Mouse (Mus musculus) bone marrow macrophage, adult 2 months (primary cell): ENCODE results near the gene Pomt2. TPM values are rescaled to one million over a fixed set of nuclear protein-coding genes. Genes with fewer than 3 reads are reported as not detected.

Source experiments
- H3K27ac ChIP-seq: 2 replicates; pipeline ENCODE4 v1.5.1; 2012; ENCODE audit warnings: low read depth, low read length; ENCODE audit not compliant: insufficient read depth
- H3K4me1 ChIP-seq: 2 replicates; pipeline ENCODE4 v1.6.1; 2012; ENCODE audit warnings: low read length; ENCODE audit not compliant: control insufficient read depth, insufficient read depth
- H3K4me3 ChIP-seq: 2 replicates; pipeline ENCODE4 v1.5.1; 2012; ENCODE audit warnings: mild to moderate bottlenecking, low read length, moderate library complexity; ENCODE audit not compliant: insufficient read depth
- CTCF ChIP-seq: IDR thresholded peaks from 2 replicates; pipeline ENCODE4 v1.5.1; 2012; ENCODE audit warnings: low read depth, mild to moderate bottlenecking, low read length, moderate library complexity
- POLR2A ChIP-seq: IDR thresholded peaks from 2 replicates; pipeline ENCODE4 v1.6.1; 2012; ENCODE audit warnings: mild to moderate bottlenecking, low read depth, low read length, borderline replicate concordance
- polyA plus RNA-seq: library from polyadenylated mRNA; stranded (reverse); fragments of >200 nt; gene quantifications from 2 replicates; pipeline ENCODE4 v1.2.4, GENCODE M21; 2012; ENCODE audit not compliant: missing spikeins, insufficient read depth, insufficient read length

Gene Pomt2
- polyA plus RNA-seq, 1 experiment, result 6.0 TPM

GRCm38 (mm10) chr12:87091916-87092315, 55.9 kb downstream of the Pomt2 start:
- no peaks in the 10 kb centered on the region for H3K4me1 ChIP-seq
- no peak for TF ChIP-seq CTCF
- TF ChIP-seq POLR2A, result no peak
- H3K27ac ChIP-seq, result no peak overlapping the region
- no peak overlapping the region for H3K4me3 ChIP-seq

DNA sequence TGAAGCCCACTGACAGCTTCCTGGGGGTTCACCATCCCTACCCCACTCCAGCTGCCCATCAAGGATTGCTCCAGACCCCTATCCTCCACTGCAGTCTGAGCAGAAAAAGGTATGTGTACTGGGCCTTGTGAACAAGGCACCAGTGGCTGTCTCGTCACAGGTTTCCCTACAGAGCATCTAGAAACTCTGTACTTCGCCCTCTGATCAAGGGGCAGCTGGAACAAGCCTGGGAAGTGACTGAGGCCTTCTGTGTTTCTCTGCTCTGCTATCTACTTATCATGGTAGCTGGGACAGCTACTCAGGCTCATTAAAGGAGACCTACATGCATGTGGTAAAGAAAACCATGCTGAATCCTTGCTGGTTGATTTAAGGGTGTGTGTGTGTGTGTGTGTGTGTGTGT, 58.1 kb downstream of the Pomt2 start:
- Histone ChIP-seq H3K4me3 (no peak overlapping the region), H3K27ac (no peak overlapping the region), H3K4me1 (no peaks in the 10 kb centered on the region)
- TF ChIP-seq POLR2A, result no peak
- no peak for TF ChIP-seq CTCF

DNA sequence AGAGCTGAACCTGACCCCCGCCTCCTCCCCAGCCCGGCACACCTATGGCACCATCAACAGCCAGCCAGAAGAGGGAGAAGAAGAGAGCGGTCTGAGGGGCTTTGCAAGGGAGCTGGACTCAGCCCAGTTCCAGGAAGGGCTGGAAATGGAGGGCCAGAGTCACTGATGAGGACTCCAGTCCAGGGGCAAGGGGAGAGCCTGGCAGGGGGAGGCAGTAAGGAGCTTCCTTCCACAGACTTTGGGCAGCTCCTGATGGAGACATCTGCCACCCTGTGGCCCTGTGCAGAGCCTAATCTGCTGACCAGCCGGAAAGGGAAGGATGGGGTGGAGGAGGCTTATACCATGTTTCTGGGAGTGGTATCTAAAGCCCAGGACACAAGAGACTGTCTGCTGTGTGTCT, 58.5 kb downstream of the Pomt2 start:
- Histone ChIP-seq H3K4me3 (no peak overlapping the region), H3K27ac (no peak overlapping the region), H3K4me1 (no peaks in the 10 kb centered on the region)
- no peak for TF ChIP-seq CTCF
- no peak for TF ChIP-seq POLR2A

DNA sequence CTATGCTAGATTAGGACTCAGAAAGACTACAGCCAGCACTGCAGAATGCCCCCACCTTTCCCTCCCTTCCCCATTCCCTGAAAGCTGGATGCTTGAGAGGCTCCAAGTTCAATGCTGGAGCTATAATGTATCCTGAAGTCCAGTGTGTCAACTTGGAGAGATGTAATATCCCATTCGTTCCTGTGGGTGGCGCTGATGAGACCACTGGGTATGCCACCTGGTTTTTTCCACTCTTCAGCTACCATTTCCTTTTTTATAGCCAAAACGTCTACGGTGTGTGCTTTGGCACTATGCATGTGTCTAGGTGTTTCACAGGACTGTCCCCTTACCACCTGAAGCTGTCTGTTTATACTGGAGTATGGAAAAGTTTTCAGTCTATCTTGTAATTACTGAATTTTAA, 59.4 kb downstream of the Pomt2 start:
- TF ChIP-seq POLR2A, result no peak
- TF ChIP-seq CTCF, result no peak
- Histone ChIP-seq H3K4me3 (no peak overlapping the region), H3K4me1 (no peaks in the 10 kb centered on the region), H3K27ac (no peak overlapping the region)

- no peak overlapping the region for H3K27ac ChIP-seq
- no peak for TF ChIP-seq POLR2A
- TF ChIP-seq CTCF, result no peak
- no peak overlapping the region for H3K4me3 ChIP-seq
- no peaks in the 10 kb centered on the region for H3K4me1 ChIP-seq
Measured at GRCm38 (mm10) chr12:87087236-87087635, 60.5 kb downstream of the Pomt2 start.

- TF ChIP-seq CTCF (no peak), POLR2A (no peak)
- H3K4me3 ChIP-seq, result no peak overlapping the region
Measured at GRCm38 (mm10) chr12:87082797-87083196, 65.0 kb downstream of the Pomt2 start.

GRCm38 (mm10) chr12:87076610-87077009, 71.2 kb downstream of the Pomt2 start:
- TF ChIP-seq CTCF (no peak), POLR2A (no peak)
- Histone ChIP-seq H3K4me1 (no peaks in the 10 kb centered on the region), H3K27ac (no peak overlapping the region), H3K4me3 (no peak overlapping the region)

More at GRCm38 (mm10) chr12:87082797-87083196, 65.0 kb downstream of the Pomt2 start:
- Histone ChIP-seq H3K4me1 (no peaks in the 10 kb centered on the region), H3K27ac (no peak overlapping the region)

- H3K27ac ChIP-seq, result no peak overlapping the region
- H3K4me3 ChIP-seq, result no peak overlapping the region
- no peaks in the 10 kb centered on the region for H3K4me1 ChIP-seq
- TF ChIP-seq CTCF (no peak), POLR2A (no peak)
Measured at GRCm38 (mm10) chr12:87070520-87070919, 77.2 kb downstream of the Pomt2 start.

- no peak overlapping the region for H3K4me3 ChIP-seq
- TF ChIP-seq POLR2A (no peak), CTCF (no peak)
- H3K4me1 ChIP-seq, result no peaks in the 10 kb centered on the region
- H3K27ac ChIP-seq, result no peak overlapping the region
Measured at GRCm38 (mm10) chr12:87066429-87066828, 81.3 kb downstream of the Pomt2 start.

GRCm38 (mm10) chr12:87065446-87065845, 82.3 kb downstream of the Pomt2 start:
- no peak overlapping the region for H3K27ac ChIP-seq
- no peaks in the 10 kb centered on the region for H3K4me1 ChIP-seq
- no peak overlapping the region for H3K4me3 ChIP-seq
- TF ChIP-seq CTCF (no peak), POLR2A (no peak)

- Histone ChIP-seq H3K4me1 (no peaks in the 10 kb centered on the region), H3K27ac (no peak overlapping the region), H3K4me3 (no peak overlapping the region)
- TF ChIP-seq CTCF, result no peak
Measured at GRCm38 (mm10) chr12:87057066-87057465, 90.7 kb downstream of the Pomt2 start.

Other genes starting within 250 kb of the Pomt2 start
- 21.3 and 23.0 TPM in 2 replicates for gene Cipc, start 200.9 kb downstream of the Pomt2 start, polyA plus RNA-seq
- not detected in 2 replicates for gene Zdhhc22, start 157.5 kb downstream of the Pomt2 start, polyA plus RNA-seq
- not detected in 2 replicates for gene Tmem63c, start 126.6 kb downstream of the Pomt2 start, polyA plus RNA-seq
- gene Ngb, start 45.4 kb downstream of the Pomt2 start, polyA plus RNA-seq, result not detected in 2 replicates
- gene Gstz1, start 803 bp downstream of the Pomt2 start, polyA plus RNA-seq, result 17.5 and 20.0 TPM in 2 replicates
- gene Samd15, start 51.8 kb upstream of the Pomt2 start, polyA plus RNA-seq, result 1.3 TPM in 1 of 2 replicates, not detected in the other
- gene Tmed8, start 52.5 kb upstream of the Pomt2 start, polyA plus RNA-seq, result 8.9 and 9.7 TPM in 2 replicates
- gene Noxred1, start 90.8 kb upstream of the Pomt2 start, polyA plus RNA-seq, result 1.0 TPM in 1 of 2 replicates, not detected in the other
- gene Vipas39, start 118.3 kb upstream of the Pomt2 start, polyA plus RNA-seq, result 87.0 and 97.7 TPM in 2 replicates
- gene Ahsa1, start 118.5 kb upstream of the Pomt2 start, polyA plus RNA-seq, result 117 and 124 TPM in 2 replicates
- gene Ism2, start 151.7 kb upstream of the Pomt2 start, polyA plus RNA-seq, result not detected in 2 replicates
- gene Sptlc2, start 240.4 kb upstream of the Pomt2 start, polyA plus RNA-seq, result 134 and 139 TPM in 2 replicates